Mouse (Mus musculus) heart, adult 2 months (tissue): ENCODE results near the gene Tnp2.

Experiments used
- CTCF ChIP-seq: fragments of 200-600 bp; IDR thresholded peaks from 2 replicates; pipeline ENCODE4 v1.8.1; 2022; ENCODE audit warnings: antibody characterized with exemption, mild to moderate bottlenecking, moderate library complexity
- POLR2A ChIP-seq: fragments of 200-500 bp; IDR thresholded peaks from 2 replicates; pipeline ENCODE4 v1.6.1; 2011; ENCODE audit warnings: mild to moderate bottlenecking, low read depth, low read length, control low read depth; ENCODE audit not compliant: insufficient read depth

- TF ChIP-seq CTCF (no peak), POLR2A (no peak)
These were observed 47.4 kb downstream of the Tnp2 start for GRCm38 (mm10) chr16:10741082-10741481.
